Mouse (Mus musculus): Measurements from ENCODE around the gene Popdc2.

Gene Popdc2

GRCm38 (mm10) chr16:38354185-38354913, 7.7 kb upstream of the Popdc2 start:
- no peak for DNase-seq (ENCODE audit: low spot score in 2 of 2)

GRCm38 (mm10) chr16:38358256-38358812, 3.7 kb upstream of the Popdc2 start:
- no peak for DNase-seq (ENCODE audit: low spot score in 2 of 2)

- DNase-seq (ENCODE audit: low spot score in 2 of 2): no peak
Measured at GRCm38 (mm10) chr16:38359241-38359640, 2.8 kb upstream of the Popdc2 start.

- no peak for DNase-seq (ENCODE audit: low spot score in 2 of 2)
Measured at GRCm38 (mm10) chr16:38359857-38360256, 2.2 kb upstream of the Popdc2 start.

GRCm38 (mm10) chr16:38360317-38360716, 1.7 kb upstream of the Popdc2 start:
- no peak for DNase-seq (ENCODE audit: low spot score in 2 of 2)

- DNase-seq (ENCODE audit: low spot score in 2 of 2): no peak
Measured at GRCm38 (mm10) chr16:38362493-38363255, 665 bp downstream of the Popdc2 start.

- no peak for DNase-seq (ENCODE audit: low spot score in 2 of 2)
Measured at GRCm38 (mm10) chr16:38363256-38363595, 1.2 kb downstream of the Popdc2 start.

GRCm38 (mm10) chr16:38363657-38364056, 1.6 kb downstream of the Popdc2 start:
- DNase-seq (ENCODE audit: low spot score in 2 of 2): no peak

GRCm38 (mm10) chr16:38365390-38365789, 3.4 kb downstream of the Popdc2 start:
- DNase-seq (ENCODE audit: low spot score in 2 of 2): no peak

- DNase-seq (ENCODE audit: low spot score in 2 of 2): no peak
Measured at GRCm38 (mm10) chr16:38366231-38366630, 4.2 kb downstream of the Popdc2 start.

- peak; percentile 58 to 70 for DNase-seq (ENCODE audit: low spot score in 2 of 2)
Measured at GRCm38 (mm10) chr16:38368336-38368735, 6.3 kb downstream of the Popdc2 start.

GRCm38 (mm10) chr16:38369000-38369399, 7.0 kb downstream of the Popdc2 start:
- no peak for DNase-seq (ENCODE audit: low spot score in 2 of 2)

- no peak for DNase-seq (ENCODE audit: low spot score in 2 of 2)
Measured at GRCm38 (mm10) chr16:38369431-38369830, 7.4 kb downstream of the Popdc2 start.

- DNase-seq (ENCODE audit: low spot score in 2 of 2): no peak
Measured at GRCm38 (mm10) chr16:38369992-38370484, 8.0 kb downstream of the Popdc2 start.

GRCm38 (mm10) chr16:38370633-38371374, 8.8 kb downstream of the Popdc2 start:
- DNase-seq (ENCODE audit: low spot score in 2 of 2): peak; percentile 52 to 55

- no peak for DNase-seq (ENCODE audit: low spot score in 2 of 2)
Measured at GRCm38 (mm10) chr16:38371705-38372296, 9.8 kb downstream of the Popdc2 start.

- no peak for DNase-seq (ENCODE audit: low spot score in 2 of 2)
Measured at GRCm38 (mm10) chr16:38372876-38373275, 10.9 kb downstream of the Popdc2 start.

- DNase-seq (ENCODE audit: low spot score in 2 of 2): peak; percentile 46 to 58
Measured at GRCm38 (mm10) chr16:38373439-38373838, 11.4 kb downstream of the Popdc2 start.

GRCm38 (mm10) chr16:38373941-38374340, 11.9 kb downstream of the Popdc2 start:
- DNase-seq (ENCODE audit: low spot score in 2 of 2): no peak

- no peak for DNase-seq (ENCODE audit: low spot score in 2 of 2)
Measured at GRCm38 (mm10) chr16:38374379-38375140, 12.6 kb downstream of the Popdc2 start.

GRCm38 (mm10) chr16:38375182-38375581, 13.2 kb downstream of the Popdc2 start:
- no peak for DNase-seq (ENCODE audit: low spot score in 2 of 2)
